Comparison of ENCODE assay signal across 21 mouse cellular contexts in genomic region chr17:4311785-4312379, GRCm38 (mm10).
DNase-seq lines count a peak whose midpoint lies in the region; ATAC-seq lines count a peak whose summit lies in the region.
"Had no signal": no experiment of that assay in that cellular context is flagged by ENCODE, and none has a peak within 500 bp of the region (broad histone marks: within the 10 kb centered on the region; RNA-seq: fewer than 3 reads in every experiment).

No protein-coding gene starts in this region.

- no peak overlapping the region for H3K9ac ChIP-seq in hindbrain, embryonic 12.5 days
- H3K9ac ChIP-seq in midbrain, embryonic 14.5 days (replicated peaks; ENCODE audit: low read length), result no peak overlapping the region
- H3K9ac ChIP-seq in midbrain, embryonic 11.5 days (ENCODE audit: low read length), result no peak overlapping the region
- H3K9ac ChIP-seq in forebrain, embryonic 12.5 days, result no peak overlapping the region
- no peak overlapping the region for H3K9ac ChIP-seq in forebrain, embryonic 16.5 days (replicated peaks; ENCODE audit: low read depth, low read length)
- H3K9ac ChIP-seq: embryonic facial prominence, embryonic 13.5 days; heart, embryonic 15.5 days had no signal

- H3K4me3 ChIP-seq in hindbrain, embryonic 12.5 days, result no peak overlapping the region
- no peak overlapping the region for H3K4me3 ChIP-seq in hindbrain, embryonic 10.5 days
- no peak overlapping the region for H3K4me3 ChIP-seq in midbrain, embryonic 14.5 days (replicated peaks; ENCODE audit: low read depth, low read length)
- no peak overlapping the region for H3K4me3 ChIP-seq in midbrain, embryonic 11.5 days (ENCODE audit: low read depth, low read length)
- no peak overlapping the region for H3K4me3 ChIP-seq in forebrain, embryonic 12.5 days (replicated peaks)
- no peak overlapping the region for H3K4me3 ChIP-seq in forebrain, embryonic 16.5 days (replicated peaks; ENCODE audit: low read length)
- H3K4me3 ChIP-seq: embryonic facial prominence, embryonic 13.5 days; heart, adult 2 months; heart, embryonic 15.5 days had no signal

- 37% methylated on average over 4 of the region's 4 CpGs for WGBS in hindbrain, embryonic 12.5 days
- 56% methylated on average over 4 of the region's 4 CpGs for WGBS in hindbrain, embryonic 10.5 days
- 35% methylated on average over 4 of the region's 4 CpGs for WGBS in midbrain, embryonic 14.5 days
- WGBS in midbrain, embryonic 11.5 days, result 49% methylated on average over 4 of the region's 4 CpGs
- WGBS in forebrain, embryonic 12.5 days, result 31% methylated on average over 4 of the region's 4 CpGs
- 18% methylated on average over 4 of the region's 4 CpGs for WGBS in forebrain, embryonic 16.5 days

- H3K36me3 ChIP-seq in hindbrain, embryonic 12.5 days, result no peaks in the 10 kb centered on the region
- no peaks in the 10 kb centered on the region for H3K36me3 ChIP-seq in hindbrain, embryonic 10.5 days
- H3K36me3 ChIP-seq in midbrain, embryonic 14.5 days (ENCODE audit: control insufficient read depth, insufficient read depth, low read length), result no peaks in the 10 kb centered on the region
- no peaks in the 10 kb centered on the region for H3K36me3 ChIP-seq in midbrain, embryonic 11.5 days (ENCODE audit: control insufficient read depth, insufficient read depth, low read length)
- no peaks in the 10 kb centered on the region for H3K36me3 ChIP-seq in forebrain, embryonic 12.5 days (replicated peaks)
- H3K36me3 ChIP-seq in forebrain, embryonic 16.5 days (ENCODE audit: control insufficient read depth, insufficient read depth), result no peaks in the 10 kb centered on the region
- H3K36me3 ChIP-seq: embryonic facial prominence, embryonic 13.5 days; heart, embryonic 15.5 days had no signal

- ATAC-seq in hindbrain, embryonic 12.5 days (ENCODE audit: low FRiP score), result peak; percentile 80
- no peak for ATAC-seq in midbrain, embryonic 14.5 days (ENCODE audit: low FRiP score, low TSS enrichment)
- ATAC-seq in midbrain, embryonic 11.5 days (ENCODE audit: low FRiP score), result no peak
- ATAC-seq in forebrain, embryonic 12.5 days (ENCODE audit: low FRiP score), result peak; percentile 77
- ATAC-seq in forebrain, embryonic 16.5 days, result peak; percentile 84
- ATAC-seq: activated CD4-positive, CD25-positive, alpha-beta regulatory T cell, adult 4 months; intestine, embryonic 16.5 days; Patski had no signal

- no peaks in the 10 kb centered on the region for H3K27me3 ChIP-seq in hindbrain, embryonic 12.5 days
- H3K27me3 ChIP-seq in hindbrain, embryonic 10.5 days (ENCODE audit: insufficient read depth, poor library complexity, severe bottlenecking), result no peaks in the 10 kb centered on the region
- H3K27me3 ChIP-seq in midbrain, embryonic 14.5 days (ENCODE audit: control insufficient read depth, insufficient read depth, low read length), result no peaks in the 10 kb centered on the region
- H3K27me3 ChIP-seq in midbrain, embryonic 11.5 days (ENCODE audit: control insufficient read depth, insufficient read depth, low read length), result no peaks in the 10 kb centered on the region
- no peaks in the 10 kb centered on the region for H3K27me3 ChIP-seq in forebrain, embryonic 12.5 days
- no peaks in the 10 kb centered on the region for H3K27me3 ChIP-seq in forebrain, embryonic 16.5 days (replicated peaks; ENCODE audit: control insufficient read depth, insufficient read depth, low read length)
- H3K27me3 ChIP-seq: embryonic facial prominence, embryonic 13.5 days; heart, embryonic 15.5 days had no signal

- DNase-seq in hindbrain, embryonic 10.5 days (ENCODE audit: low spot score), result no peak
- DNase-seq in midbrain, embryonic 14.5 days, result peak; percentile 25
- no peak for DNase-seq in midbrain, embryonic 11.5 days (ENCODE audit: low spot score, missing footprints)
- DNase-seq in lung, postnatal 25 days (ENCODE audit: low spot score), result no peak
- no peak for DNase-seq in natural killer cell, adult 2 months (ENCODE audit: low spot score in 2 of 2)
- DNase-seq: adrenal gland, postnatal 14 days; cerebellum, adult 18-20 months; cerebellum, adult 9-11 months; cerebellum, postnatal 36 days; gastrocnemius, postnatal 14 days; heart, adult 2 months; heart, postnatal 14 days had no signal

- no peaks in the 10 kb centered on the region; the same call in 1 of the 2 replicates for H3K4me1 ChIP-seq in hindbrain, embryonic 12.5 days
- no peaks in the 10 kb centered on the region for H3K4me1 ChIP-seq in hindbrain, embryonic 10.5 days (replicated peaks)
- H3K4me1 ChIP-seq in midbrain, embryonic 14.5 days (ENCODE audit: control insufficient read depth, insufficient read depth, low read length), result no peaks in the 10 kb centered on the region
- no peaks in the 10 kb centered on the region for H3K4me1 ChIP-seq in midbrain, embryonic 11.5 days (ENCODE audit: control insufficient read depth, insufficient read depth, low read length)
- peaks cover 5% of the 10 kb centered on the region; the same call in 1 of the 2 replicates for H3K4me1 ChIP-seq in forebrain, embryonic 12.5 days
- peaks cover 4% of the 10 kb centered on the region; the same call in 1 of the 2 replicates for H3K4me1 ChIP-seq in forebrain, embryonic 16.5 days (replicated peaks; ENCODE audit: control insufficient read depth, insufficient read depth, low read length)
- H3K4me1 ChIP-seq: embryonic facial prominence, embryonic 13.5 days; heart, embryonic 15.5 days had no signal

- no peak overlapping the region for H3K27ac ChIP-seq in hindbrain, embryonic 12.5 days
- no peak overlapping the region for H3K27ac ChIP-seq in hindbrain, embryonic 10.5 days
- no peak overlapping the region for H3K27ac ChIP-seq in midbrain, embryonic 14.5 days (replicated peaks; ENCODE audit: low read depth, low read length)
- H3K27ac ChIP-seq in midbrain, embryonic 11.5 days (ENCODE audit: low read depth, low read length), result no peak overlapping the region
- H3K27ac ChIP-seq in forebrain, embryonic 12.5 days, result no peak overlapping the region
- peak overlapping the region; percentile 41; the same call in 1 of the 2 replicates for H3K27ac ChIP-seq in forebrain, embryonic 16.5 days (ENCODE audit: low read length)
- H3K27ac ChIP-seq: embryonic facial prominence, embryonic 13.5 days; heart, adult 2 months; heart, embryonic 15.5 days had no signal

- H3K9me3 ChIP-seq in hindbrain, embryonic 12.5 days (replicated peaks), result no peaks in the 10 kb centered on the region
- no peaks in the 10 kb centered on the region for H3K9me3 ChIP-seq in hindbrain, embryonic 10.5 days
- H3K9me3 ChIP-seq in midbrain, embryonic 14.5 days (ENCODE audit: control insufficient read depth, low read length), result no peaks in the 10 kb centered on the region
- H3K9me3 ChIP-seq in midbrain, embryonic 11.5 days (ENCODE audit: control insufficient read depth, low read length), result no peaks in the 10 kb centered on the region
- no peaks in the 10 kb centered on the region for H3K9me3 ChIP-seq in forebrain, embryonic 12.5 days
- H3K9me3 ChIP-seq in forebrain, embryonic 16.5 days (ENCODE audit: control insufficient read depth, low read length), result no peaks in the 10 kb centered on the region
- H3K9me3 ChIP-seq: embryonic facial prominence, embryonic 13.5 days; heart, embryonic 15.5 days had no signal

- H3K4me2 ChIP-seq in hindbrain, embryonic 12.5 days (replicated peaks), result no peak overlapping the region
- H3K4me2 ChIP-seq in midbrain, embryonic 14.5 days (ENCODE audit: low read length), result no peak overlapping the region
- no peak overlapping the region for H3K4me2 ChIP-seq in midbrain, embryonic 11.5 days
- no peak overlapping the region for H3K4me2 ChIP-seq in forebrain, embryonic 12.5 days
- H3K4me2 ChIP-seq in forebrain, embryonic 16.5 days (ENCODE audit: low read length), result no peak overlapping the region
- H3K4me2 ChIP-seq: embryonic facial prominence, embryonic 13.5 days; heart, embryonic 11.5 days; heart, embryonic 15.5 days had no signal

Comparison
In these comparisons a context has a peak if more than half of its experiments do, and no peak if none do; other contexts are left out.
1. ATAC-seq: peak in hindbrain, embryonic 12.5 days (single experiment), forebrain, embryonic 12.5 days (single experiment) and forebrain, embryonic 16.5 days (single experiment); none in midbrain, embryonic 14.5 days (single experiment) and midbrain, embryonic 11.5 days (single experiment).